Mouse (Mus musculus) MEL-GATA-1-ER (cell line): ENCODE measurements around the gene Usp50.

Experiments used
- DNase-seq: peaks from one replicate; pipeline ENCODE4 v3.0.0-alpha.2; 2012; ENCODE audit warnings: low read depth; ENCODE audit errors: extremely low read depth

The Usp50 gene

GRCm38 (mm10) chr2:126743389-126743788, 39.9 kb downstream of the Usp50 start:
- no peak for DNase-seq

DNA sequence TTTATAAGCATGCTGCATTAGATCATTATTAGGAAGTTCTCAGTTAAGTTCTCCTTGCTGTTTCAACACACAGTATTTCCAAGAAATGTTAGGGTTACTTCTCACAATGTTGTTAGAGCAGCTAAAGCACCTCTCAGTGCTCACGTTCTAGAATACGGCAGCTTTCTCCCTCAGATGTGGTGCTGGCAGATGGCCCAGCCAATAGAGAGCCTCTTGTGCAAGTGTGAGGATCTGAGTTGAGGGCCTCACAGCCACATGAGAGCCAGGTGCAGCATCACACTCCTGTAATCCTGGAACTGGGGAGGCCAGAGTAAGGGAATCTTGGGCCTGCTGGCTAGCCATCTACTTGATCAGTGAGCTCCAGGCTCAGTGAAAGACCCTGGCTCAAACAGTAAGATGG, 43.0 kb downstream of the Usp50 start:
- DNase-seq = no peak

GRCm38 (mm10) chr2:126735339-126736073, 47.8 kb downstream of the Usp50 start:
- DNase-seq = no peak

DNA sequence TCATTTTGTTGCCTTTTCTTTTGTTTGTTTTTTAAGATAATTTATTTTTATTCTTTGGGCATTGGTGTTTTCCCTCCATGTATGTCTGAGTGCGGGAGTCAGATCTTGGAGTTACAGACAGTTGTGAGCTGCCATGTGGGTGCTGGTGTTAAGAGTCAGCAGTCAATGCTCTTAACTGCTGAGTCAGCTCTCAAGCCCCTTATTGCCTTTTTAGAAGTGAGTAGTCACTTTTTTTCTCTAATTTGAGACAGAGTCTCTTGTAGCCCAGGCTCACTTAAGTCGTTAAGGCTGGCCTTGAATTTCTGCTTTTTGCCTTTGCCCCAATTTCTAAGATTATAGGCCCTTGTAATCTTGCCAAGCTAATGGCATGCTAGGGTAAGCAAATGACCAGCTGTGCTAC, 52.8 kb downstream of the Usp50 start:
- DNase-seq = no peak

GRCm38 (mm10) chr2:126729207-126729606, 54.1 kb downstream of the Usp50 start:
- no peak for DNase-seq

- peak; percentile 21 for DNase-seq
Measured at GRCm38 (mm10) chr2:126712950-126713349, 70.3 kb downstream of the Usp50 start.

- DNase-seq = no peak
Measured at GRCm38 (mm10) chr2:126712526-126712925, 70.7 kb downstream of the Usp50 start.

DNA sequence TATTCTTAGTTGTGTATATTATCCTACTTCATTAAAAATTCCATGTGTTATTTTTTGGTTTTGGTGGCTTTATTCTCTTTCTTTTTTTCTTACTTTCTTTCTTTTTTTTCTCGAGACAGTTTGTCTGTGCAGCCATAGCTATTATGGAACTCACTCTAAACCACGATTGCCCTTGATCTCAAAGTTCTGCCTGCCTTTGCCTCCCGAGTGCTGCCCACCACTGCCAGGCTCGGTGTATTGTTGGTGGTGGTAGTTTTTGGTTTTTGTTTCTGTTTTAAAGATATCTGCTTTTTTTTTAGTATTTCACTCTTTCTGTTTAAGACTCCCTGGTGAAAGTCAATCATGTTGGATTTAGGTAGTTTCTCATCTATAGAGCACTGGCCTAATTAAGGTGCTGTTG, 74.9 kb downstream of the Usp50 start:
- DNase-seq = no peak

GRCm38 (mm10) chr2:126707438-126707779, 75.9 kb downstream of the Usp50 start:
- DNase-seq = no peak

GRCm38 (mm10) chr2:126706759-126707437, 76.4 kb downstream of the Usp50 start, which contains the start of gene Usp8:
TSS of gene Usp8 (plus strand) at chr2:126707328.
- DNase-seq = peak; percentile 89

- no peak for DNase-seq
Measured at GRCm38 (mm10) chr2:126695285-126695684, 88.0 kb downstream of the Usp50 start.

GRCm38 (mm10) chr2:126691290-126691689, 92.0 kb downstream of the Usp50 start:
- no peak for DNase-seq

- no peak for DNase-seq
Measured at GRCm38 (mm10) chr2:126682937-126683336, 100.3 kb downstream of the Usp50 start.

DNA sequence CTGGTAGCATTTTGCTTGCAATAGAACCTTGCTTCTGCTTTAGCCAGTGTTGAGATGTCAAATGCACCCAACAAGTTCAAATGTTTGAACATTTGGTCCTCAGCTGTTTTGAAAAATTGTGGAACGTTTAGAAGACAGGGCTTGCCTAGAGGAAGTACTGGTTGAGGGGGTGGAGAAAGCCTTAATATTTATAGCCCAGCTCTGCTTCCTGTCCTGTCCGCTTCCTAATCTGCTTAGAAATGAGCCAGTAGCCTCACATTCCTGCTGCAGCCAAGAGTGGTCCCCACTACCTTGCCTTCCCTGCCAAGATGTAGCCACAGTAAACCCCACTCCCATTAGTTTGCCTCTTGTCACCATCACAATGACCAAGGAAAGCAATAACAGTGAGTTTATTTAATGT, 100.9 kb downstream of the Usp50 start:
- DNase-seq = no peak

DNA sequence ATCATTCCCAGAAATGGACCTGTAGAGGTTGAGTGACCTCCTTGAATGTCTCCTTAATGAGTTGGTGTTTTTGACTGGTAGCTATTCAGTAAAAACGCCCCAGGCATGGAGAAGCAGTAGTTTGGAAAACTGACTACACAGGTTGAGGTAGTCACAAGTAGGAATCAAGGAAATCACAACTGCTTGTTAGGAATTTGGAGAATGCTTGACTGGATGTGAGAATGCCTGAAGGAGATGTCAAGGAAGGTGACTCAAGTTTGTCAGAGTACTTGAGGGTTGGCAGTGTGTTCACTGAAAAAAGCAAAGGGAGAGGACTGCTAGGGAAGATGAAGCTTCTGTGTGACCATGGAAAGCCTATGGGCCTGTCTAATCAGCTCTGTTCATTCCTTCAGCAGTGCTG, 105.9 kb downstream of the Usp50 start:
- DNase-seq = no peak

DNA sequence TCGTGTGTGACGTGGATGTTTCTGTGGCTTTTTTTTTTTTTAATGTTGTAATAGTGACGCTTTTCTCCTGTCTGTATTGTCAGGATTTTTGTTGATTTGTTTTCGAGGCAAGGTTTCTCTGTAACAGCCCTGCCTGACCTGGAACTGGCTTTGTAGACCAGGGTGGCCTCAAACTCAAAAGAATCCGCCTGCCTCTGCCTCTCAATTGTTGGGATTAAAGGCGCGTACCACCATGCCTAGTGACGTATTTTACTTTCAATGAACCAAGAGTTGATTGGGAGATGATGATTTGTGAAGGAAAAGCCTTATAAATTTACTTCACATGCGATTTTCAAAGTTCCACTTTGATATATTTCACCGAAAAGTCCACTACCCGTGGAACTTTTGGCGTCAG, 107.2 kb downstream of the Usp50 start, which contains the start of gene Gabpb1:
Gabpb1 (minus strand) TSS at position 216 of the 394 bp plus-strand sequence.
- no peak for DNase-seq

GRCm38 (mm10) chr2:126675169-126676121, 107.8 kb downstream of the Usp50 start:
- peak; percentile 85 for DNase-seq

DNA sequence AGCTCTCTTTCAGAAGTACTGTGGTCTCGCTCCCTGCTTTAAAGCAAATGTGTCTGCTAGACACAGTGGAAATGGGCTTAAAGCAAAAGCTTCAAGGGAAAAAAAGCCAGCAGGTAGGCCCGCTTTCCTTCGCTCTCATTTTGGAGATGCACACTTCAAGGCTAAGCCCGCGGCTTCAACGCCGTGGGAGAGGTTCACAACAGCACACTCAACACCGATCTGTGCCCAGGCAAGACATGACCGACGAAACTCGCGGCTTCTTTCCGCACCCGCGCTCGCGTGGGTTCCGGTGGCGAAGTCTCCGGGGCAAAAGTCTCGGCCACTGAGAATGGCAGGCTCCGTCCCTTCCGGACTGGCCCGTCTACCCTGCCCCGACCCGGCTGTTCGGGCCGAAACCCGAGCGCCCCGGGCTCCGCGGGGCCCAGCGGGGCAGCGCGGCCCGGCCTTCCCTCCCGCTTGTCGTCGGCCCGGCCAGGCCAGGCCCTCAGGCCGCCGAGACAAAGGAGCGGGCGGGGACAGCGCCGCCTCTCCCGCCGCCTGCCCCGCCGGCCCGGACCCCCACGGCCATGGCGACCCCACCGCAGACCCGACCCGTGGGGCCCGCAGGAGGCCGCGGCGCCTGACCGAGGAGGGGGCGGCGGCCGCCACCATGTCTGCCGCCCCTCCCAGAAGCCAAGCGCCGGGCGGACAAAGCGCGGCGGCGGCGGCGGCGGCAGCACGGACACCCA, 108.7 kb downstream of the Usp50 start:
- peak; percentile 26 for DNase-seq

GRCm38 (mm10) chr2:126673317-126674242, 109.7 kb downstream of the Usp50 start:
- peak; percentile 44 for DNase-seq
